Mouse (Mus musculus) heart, postnatal 0 days (tissue): ENCODE data around the gene Actl9. TPM values are rescaled to one million over a fixed set of nuclear protein-coding genes. Genes with fewer than 3 reads are reported as not detected.

Experiments used
- ATAC-seq: fragments of 200-750 bp; cut with Nextera tagmentation; 2 replicates; pipeline ENCODE4 v1.8.0; 2017; ENCODE audit warnings: low read depth, moderate number of reproducible peaks, moderate library complexity; ENCODE audit not compliant: insufficient read depth
- DNase-seq: peaks from one replicate; pipeline ENCODE4 v3.0.0-alpha.2; 2016; ENCODE audit warnings: low spot score
- H3K27ac ChIP-seq: fragments of 300-500 bp; sonication (generic); 2 replicates; pipeline ENCODE4 v1.5.1; 2014; ENCODE audit warnings: low read depth, mild to moderate bottlenecking
- H3K27me3 ChIP-seq: fragments of 300-500 bp; sonication (generic); 2 replicates; pipeline ENCODE4 v1.6.1; 2014; ENCODE audit warnings: low read length, mixed read lengths; ENCODE audit not compliant: control insufficient read depth, insufficient read depth
- H3K36me3 ChIP-seq: fragments of 300-500 bp; sonication (generic); replicated peaks from 2 replicates; pipeline ENCODE4 v1.6.1; 2014; ENCODE audit warnings: low read length, mixed read lengths; ENCODE audit not compliant: control insufficient read depth, insufficient read depth
- H3K4me1 ChIP-seq: fragments of 300-500 bp; sonication (generic); 2 replicates; pipeline ENCODE4 v1.6.1; 2014; ENCODE audit warnings: antibody characterized with exemption; ENCODE audit not compliant: control insufficient read depth, insufficient read depth
- H3K4me2 ChIP-seq: fragments of 300-500 bp; sonication (generic); 2 replicates; pipeline ENCODE4 v1.6.1; 2014; ENCODE audit warnings: low read depth, mild to moderate bottlenecking, low read length, moderate library complexity
- H3K4me3 ChIP-seq: fragments of 300-500 bp; sonication (generic); 2 replicates; pipeline ENCODE4 v1.5.1; 2014; ENCODE audit warnings: low read depth, low read length
- H3K9ac ChIP-seq: fragments of 300-500 bp; sonication (generic); replicated peaks from 2 replicates; pipeline ENCODE4 v1.6.1; 2014; ENCODE audit warnings: low read depth, low read length, mixed read lengths
- H3K9me3 ChIP-seq: fragments of 300-500 bp; sonication (generic); replicated peaks from 2 replicates; pipeline ENCODE4 v1.6.1; 2016; ENCODE audit warnings: low read length; ENCODE audit not compliant: control insufficient read depth
- CTCF ChIP-seq: IDR thresholded peaks from 2 replicates; pipeline ENCODE4 v1.5.1; 2016; ENCODE audit warnings: antibody characterized with exemption, control low read depth, low read depth
- EP300 ChIP-seq: IDR thresholded peaks from 2 replicates; pipeline ENCODE4 v1.6.1; 2016; ENCODE audit warnings: antibody characterized with exemption, low read depth
- WGBS: fragments of 180-500 bp; shearing (Covaris S2); extraction: QIAGEN DNeasy Blood & Tissue Kit; methylation state at CpG from one replicate; pipeline ENCODE4 v1.1.7; 2014; 5-methylcytosine and 5-hydroxymethylcytosine counted together
- polyA plus RNA-seq: library from polyadenylated mRNA; unstranded; fragments of >200 nt; fragmentation: Nextera tagmentation; extraction: Ambion mirVana; gene quantifications from 2 replicates; pipeline ENCODE4 v1.2.1, GENCODE M21; 2015
- total RNA-seq: library from RNA; depleted of rRNA; stranded (reverse); fragments of >200 nt; gene quantifications from 2 replicates; pipeline ENCODE4 v1.2.3, GENCODE M21; 2014; ENCODE audit warnings: low replicate concordance; rRNA removed

The Actl9 gene
- total and polyA plus RNA-seq, 2 experiments from 2014 or later, result not detected

DNA sequence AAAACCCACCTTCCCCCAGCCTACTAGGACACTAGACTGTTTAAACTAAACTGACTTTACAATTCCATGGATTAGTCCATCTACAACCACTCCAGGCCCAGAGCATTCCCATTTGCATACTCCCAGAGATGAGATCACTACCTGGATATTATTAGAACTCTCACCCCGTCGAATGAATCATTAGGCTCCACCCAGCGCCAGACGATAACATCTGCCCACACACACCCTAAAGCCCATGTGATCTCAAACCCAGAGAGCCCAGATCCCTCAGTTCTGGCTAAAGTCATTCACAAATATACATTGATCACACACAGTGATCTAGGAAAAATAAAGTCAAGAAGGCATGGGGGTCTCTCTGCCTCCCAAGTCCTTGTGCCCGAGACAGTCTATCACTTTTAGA lies 7.2 kb downstream of the Actl9 start:
- 19% methylated on average over 5 of the region's 5 CpGs for WGBS
- H3K27ac ChIP-seq, result no peak overlapping the region
- no peaks in the 10 kb centered on the region for H3K36me3 ChIP-seq
- no peaks in the 10 kb centered on the region for H3K27me3 ChIP-seq
- H3K4me1 ChIP-seq, result peaks cover 8% of the 10 kb centered on the region
- peak; percentile 47 for ATAC-seq
- no peak overlapping the region for H3K9ac ChIP-seq
- DNase-seq, result no peak
- H3K9me3 ChIP-seq, result no peaks in the 10 kb centered on the region
- H3K4me2 ChIP-seq, result no peak overlapping the region
- no peak overlapping the region for H3K4me3 ChIP-seq
- TF ChIP-seq CTCF (no peak), EP300 (no peak)

DNA sequence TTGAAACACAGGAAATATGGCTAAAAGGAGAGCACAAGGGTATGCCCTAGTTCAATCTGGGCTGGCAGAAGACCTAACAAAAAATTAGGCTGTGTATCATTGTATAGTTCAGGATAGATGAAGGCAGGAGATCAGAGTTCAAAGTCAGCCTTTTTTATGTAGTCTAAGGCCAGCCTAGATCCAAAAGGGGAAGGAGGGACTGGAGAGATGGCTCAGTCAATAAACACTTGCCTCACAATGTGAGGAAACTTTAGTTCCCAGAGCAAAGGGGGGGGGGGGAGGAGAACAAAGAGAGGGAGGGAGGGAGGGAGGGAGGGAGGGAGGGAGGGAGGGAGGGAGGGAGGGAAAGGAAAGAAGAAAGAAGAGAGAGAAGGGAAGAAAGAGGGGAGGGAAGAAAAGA lies 8.5 kb downstream of the Actl9 start:
- Histone ChIP-seq H3K9ac (no peak overlapping the region), H3K4me3 (no peak overlapping the region), H3K27ac (no peak overlapping the region), H3K4me2 (no peak overlapping the region), H3K27me3 (no peaks in the 10 kb centered on the region), H3K9me3 (no peaks in the 10 kb centered on the region), H3K4me1 (peaks cover 8% of the 10 kb centered on the region), H3K36me3 (no peaks in the 10 kb centered on the region)
- no peak for DNase-seq
- TF ChIP-seq EP300 (no peak), CTCF (no peak)
- ATAC-seq, result no peak

DNA sequence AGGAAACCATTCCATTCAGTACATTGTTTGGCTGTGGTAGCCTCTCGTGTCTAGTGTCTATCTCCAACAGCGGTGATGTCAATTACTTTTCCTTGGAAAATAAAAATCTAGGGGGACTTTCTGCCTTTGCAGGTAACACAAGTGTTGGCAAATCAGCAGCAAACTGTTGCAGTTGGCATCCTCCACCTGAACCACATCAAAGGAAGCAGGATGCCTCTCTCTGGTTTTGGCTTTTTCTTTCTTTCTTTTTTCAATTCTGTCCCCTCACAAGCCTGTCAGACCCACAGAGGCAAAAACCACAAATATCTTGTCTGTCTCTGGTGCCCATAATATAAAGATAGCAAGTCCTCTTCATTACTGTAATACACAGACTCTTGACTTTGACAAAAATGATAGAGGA lies 23.9 kb downstream of the Actl9 start:
- H3K27ac ChIP-seq, result no peak overlapping the region
- 68% methylated on average over 2 of the region's 2 CpGs for WGBS
- no peaks in the 10 kb centered on the region for H3K27me3 ChIP-seq
- H3K4me1 ChIP-seq, result no peaks in the 10 kb centered on the region
- no peak overlapping the region for H3K4me2 ChIP-seq
- no peaks in the 10 kb centered on the region for H3K36me3 ChIP-seq
- TF ChIP-seq EP300 (no peak), CTCF (no peak)
- DNase-seq, result no peak
- no peak for ATAC-seq
- no peak overlapping the region for H3K4me3 ChIP-seq
- no peak overlapping the region for H3K9ac ChIP-seq
- H3K9me3 ChIP-seq, result no peaks in the 10 kb centered on the region

DNA sequence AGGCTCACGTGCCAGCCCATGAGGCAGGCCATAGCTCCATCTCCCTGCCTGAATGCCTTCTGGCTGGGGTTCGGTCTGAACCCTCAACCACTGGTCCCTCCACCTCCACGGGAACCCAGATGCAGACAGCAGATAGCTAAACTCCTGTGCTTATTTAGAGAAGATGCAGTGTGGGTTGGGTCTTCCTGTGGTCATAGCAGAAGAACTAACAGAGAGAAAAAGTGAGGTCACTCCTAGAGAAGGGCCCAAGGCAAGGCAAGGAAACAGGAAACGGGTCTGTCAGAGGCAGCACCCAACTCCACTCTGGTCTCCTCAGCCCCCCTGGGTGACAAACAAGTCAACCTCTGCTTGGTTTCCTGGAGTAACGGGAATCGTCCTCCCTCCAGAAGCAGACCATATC lies 38.5 kb downstream of the Actl9 start:
- WGBS, result 37% methylated on average over 6 of the region's 6 CpGs
- H3K27ac ChIP-seq, result no peak overlapping the region
- no peak for TF ChIP-seq CTCF
- TF ChIP-seq EP300, result no peak
- H3K9ac ChIP-seq, result no peak overlapping the region
- no peak overlapping the region for H3K4me2 ChIP-seq
- H3K9me3 ChIP-seq, result no peaks in the 10 kb centered on the region
- H3K27me3 ChIP-seq, result no peaks in the 10 kb centered on the region
- H3K4me3 ChIP-seq, result no peak overlapping the region
- DNase-seq (no peak), ATAC-seq (no peak)
- no peaks in the 10 kb centered on the region for H3K4me1 ChIP-seq
- no peaks in the 10 kb centered on the region for H3K36me3 ChIP-seq

Other genes starting within 250 kb of the Actl9 start
- gene Olfr239, start 241.6 kb upstream of the Actl9 start, total RNA-seq, result not detected in 2 replicates
- gene Olfr239, start 241.6 kb upstream of the Actl9 start, polyA plus RNA-seq, result not detected in 2 replicates
- not detected in 2 replicates for gene Olfr1564, start 211.2 kb upstream of the Actl9 start, total RNA-seq
- 0.01 TPM in 1 of 2 replicates, not detected in the other for gene Olfr1564, start 211.2 kb upstream of the Actl9 start, polyA plus RNA-seq
- gene Zfp955a, start 177.8 kb upstream of the Actl9 start, total RNA-seq, result 6.8 and 9.4 TPM in 2 replicates
- gene Zfp955a, start 177.8 kb upstream of the Actl9 start, polyA plus RNA-seq, result 12.0 and 13.0 TPM in 2 replicates
- not detected in 2 replicates for gene Olfr63, start 168.2 kb upstream of the Actl9 start, total RNA-seq
- not detected in 2 replicates for gene Olfr63, start 168.2 kb upstream of the Actl9 start, polyA plus RNA-seq
- 3.4 and 6.4 TPM in 2 replicates for gene Zfp955b, start 143.4 kb upstream of the Actl9 start, total RNA-seq
- gene Zfp955b, start 143.4 kb upstream of the Actl9 start, polyA plus RNA-seq, result 8.2 and 10.4 TPM in 2 replicates
- gene Zfp81, start 74.0 kb upstream of the Actl9 start, total RNA-seq, result 2.3 and 5.4 TPM in 2 replicates
- 3.4 and 3.6 TPM in 2 replicates for gene Zfp81, start 74.0 kb upstream of the Actl9 start, polyA plus RNA-seq
- gene Zfp101, start 38.3 kb upstream of the Actl9 start, total RNA-seq, result 2.1 and 6.6 TPM in 2 replicates
- 3.4 and 3.8 TPM in 2 replicates for gene Zfp101, start 38.3 kb upstream of the Actl9 start, polyA plus RNA-seq
- gene Adamts10, start 91.3 kb downstream of the Actl9 start, total RNA-seq, result 17.0 and 34.7 TPM in 2 replicates
- 13.6 and 14.8 TPM in 2 replicates for gene Adamts10, start 91.3 kb downstream of the Actl9 start, polyA plus RNA-seq
- gene Myo1f, start 122.8 kb downstream of the Actl9 start, total RNA-seq, result 2.6 and 3.0 TPM in 2 replicates
- gene Myo1f, start 122.8 kb downstream of the Actl9 start, polyA plus RNA-seq, result 1.1 and 1.6 TPM in 2 replicates
- 29.0 and 39.9 TPM in 2 replicates for gene Zfp414, start 196.2 kb downstream of the Actl9 start, total RNA-seq
- gene Zfp414, start 196.2 kb downstream of the Actl9 start, polyA plus RNA-seq, result 20.3 and 21.4 TPM in 2 replicates
- gene Pram1, start 205.2 kb downstream of the Actl9 start, total RNA-seq, result not detected in 2 replicates
- gene Pram1, start 205.2 kb downstream of the Actl9 start, polyA plus RNA-seq, result 0.08 and 0.29 TPM in 2 replicates